Mouse (Mus musculus): ENCODE data around the gene Wdr24. TPM values are rescaled to one million over a fixed set of nuclear protein-coding genes. Genes with fewer than 3 reads are reported as not detected.

Wdr24 gene
- total and polyA plus RNA-seq, 2 experiments from 2014 or later, result 10.5 to 13.3 TPM

DNA sequence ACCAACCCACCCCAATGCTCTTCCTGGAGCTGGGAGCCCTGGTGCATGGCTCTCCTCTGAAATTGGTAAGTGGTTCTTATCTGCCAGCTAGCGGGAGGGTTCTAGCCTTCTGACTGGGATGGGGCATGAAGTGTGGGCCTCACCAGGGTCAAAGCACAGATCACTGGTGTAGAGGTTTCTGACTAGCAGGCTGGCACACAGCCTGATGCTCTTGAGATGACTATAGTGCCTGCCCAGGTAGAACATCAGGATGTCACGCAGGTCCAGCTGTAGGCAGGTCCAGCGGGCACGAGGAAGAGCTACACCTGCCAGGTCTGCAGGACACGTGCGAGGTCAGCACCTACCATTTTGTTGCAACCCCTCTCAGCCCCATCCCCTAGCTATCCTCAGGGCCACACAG is 36.8 kb downstream of the Wdr24 start:
- Histone ChIP-seq H3K4me3 (ENCODE audit: low read depth, low read length) (no peak overlapping the region), H3K4me2 (ENCODE audit: low read depth, low read length) (no peak overlapping the region), H3K4me1 (ENCODE audit: control insufficient read depth, insufficient read depth) (peaks cover 9% of the 10 kb centered on the region), H3K9me3 (replicated peaks; ENCODE audit: control insufficient read depth, low read length) (no peaks in the 10 kb centered on the region), H3K27ac (ENCODE audit: low read depth) (no peak overlapping the region), H3K36me3 (replicated peaks; ENCODE audit: control insufficient read depth, insufficient read depth, low read length) (peaks cover 17% of the 10 kb centered on the region), H3K9ac (replicated peaks; ENCODE audit: low read depth, low read length) (no peak overlapping the region), H3K27me3 (ENCODE audit: control insufficient read depth, insufficient read depth, low read length) (no peaks in the 10 kb centered on the region)
- ATAC-seq (ENCODE audit: insufficient read depth, low read depth), result no peak
- no peak for TF ChIP-seq EP300 (IDR thresholded peaks at IDR 0.05; ENCODE audit: low read depth)
- TF ChIP-seq CTCF (IDR thresholded peaks at IDR 0.05; ENCODE audit: low read depth), result no peak
- no peak for DNase-seq (ENCODE audit: low spot score)
- 84% methylated on average over 6 of the region's 6 CpGs for WGBS

DNA sequence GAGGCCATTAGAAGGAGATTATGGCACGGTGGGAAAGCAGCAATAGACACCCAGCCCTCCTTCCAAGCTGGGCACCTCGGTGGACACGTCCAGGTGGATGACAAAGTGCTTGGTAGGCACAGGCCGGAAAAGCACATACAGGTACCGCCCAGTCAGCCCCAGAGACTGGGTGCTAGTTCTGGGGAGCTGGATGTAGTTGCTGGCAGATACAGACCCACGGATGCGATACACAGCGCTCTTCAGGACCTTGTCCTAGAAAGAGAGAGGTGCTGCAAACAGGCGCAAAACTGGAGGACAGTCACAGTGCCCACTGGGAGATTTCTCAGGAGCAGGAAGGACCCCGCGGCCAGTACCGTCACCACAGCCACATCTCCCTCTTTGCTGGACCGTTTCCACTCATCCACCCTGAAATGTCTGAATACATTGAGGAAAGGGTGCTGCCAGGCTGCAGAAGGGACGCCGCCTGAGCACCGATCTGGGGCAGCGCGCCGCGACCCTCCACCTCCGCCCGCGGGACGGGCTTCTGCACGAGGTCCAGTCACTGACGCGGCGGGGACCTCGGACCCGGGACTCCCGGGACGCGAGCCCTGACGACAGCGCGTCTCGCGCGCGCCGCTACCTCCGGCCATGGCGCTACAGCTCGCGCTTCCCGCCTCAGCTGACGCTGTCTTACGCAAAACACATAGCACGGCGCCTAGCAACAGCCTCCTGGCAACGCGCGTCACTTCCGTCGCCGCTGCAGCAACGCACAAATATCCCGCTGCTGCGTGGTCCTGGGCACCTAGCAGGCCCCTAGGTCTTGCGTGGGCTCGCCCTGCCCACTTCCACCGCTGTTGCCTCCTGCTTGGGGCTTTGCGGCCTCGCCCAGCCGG is 37.6 kb downstream of the Wdr24 start, which contains the start of gene Wdr90:
TSS of gene Wdr90 (minus strand) at position 670 of the 872 bp plus-strand sequence.
- no peaks in the 10 kb centered on the region for H3K27me3 ChIP-seq (ENCODE audit: control insufficient read depth, insufficient read depth, low read length)

DNA sequence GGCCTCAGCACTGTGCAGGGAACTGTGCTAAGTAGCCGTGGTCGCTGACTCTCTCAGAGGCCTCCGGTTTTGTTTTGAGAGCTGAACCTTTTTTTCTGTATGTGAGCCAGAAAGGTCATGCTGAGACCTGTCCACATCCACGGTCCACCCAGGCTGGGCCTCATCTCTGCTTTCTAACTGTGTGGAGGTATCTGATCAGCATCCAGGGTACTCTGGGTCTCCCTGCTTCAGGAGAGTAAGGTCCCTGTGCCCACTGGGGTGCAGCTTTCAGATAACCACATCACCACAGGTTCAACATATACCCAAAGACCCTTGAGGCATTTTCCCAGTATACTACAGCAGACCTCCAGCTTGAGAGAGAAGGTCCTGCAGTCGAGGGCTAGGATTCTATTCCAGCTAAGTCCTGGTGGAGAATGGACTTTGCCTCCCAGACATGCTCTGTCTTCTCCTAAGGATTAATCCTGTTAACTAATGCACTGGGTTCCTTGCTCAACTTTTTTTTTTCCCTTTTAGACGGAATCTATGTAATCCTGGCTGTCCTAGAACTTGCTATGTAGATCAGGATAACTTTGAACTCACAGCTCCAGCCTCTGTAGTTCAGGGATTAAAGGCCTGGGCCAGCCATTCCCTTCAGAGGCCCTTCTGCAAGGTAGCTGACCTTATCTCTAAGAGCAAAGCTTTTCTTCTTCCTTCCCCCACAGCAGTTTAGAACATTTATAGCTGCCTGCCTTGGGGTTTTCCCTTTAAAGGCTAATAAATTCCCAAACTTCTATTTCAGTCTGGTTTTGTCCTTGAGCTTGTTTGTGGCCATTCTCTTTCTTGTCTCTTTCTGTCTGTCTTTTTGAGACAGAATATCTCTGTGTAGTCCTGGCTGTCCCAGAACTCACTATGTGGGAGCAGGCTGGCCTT is 38.5 kb downstream of the Wdr24 start:
- WGBS, result 9% methylated on average over 6 of the region's 6 CpGs
- DNase-seq (ENCODE audit: low spot score) (no peak), ATAC-seq (ENCODE audit: insufficient read depth, low read depth) (no peak)
- H3K27ac ChIP-seq (ENCODE audit: low read depth), result peak overlapping the region; percentile 61
- H3K4me3 ChIP-seq (ENCODE audit: low read depth, low read length), result peak overlapping the region; percentile 55
- peaks cover 21% of the 10 kb centered on the region for H3K4me1 ChIP-seq (ENCODE audit: control insufficient read depth, insufficient read depth)
- TF ChIP-seq EP300 (IDR thresholded peaks at IDR 0.05; ENCODE audit: low read depth) (no peak), CTCF (IDR thresholded peaks at IDR 0.05; ENCODE audit: low read depth) (no peak)
- H3K4me2 ChIP-seq (ENCODE audit: low read depth, low read length), result peak overlapping the region; percentile 78
- H3K36me3 ChIP-seq (replicated peaks; ENCODE audit: control insufficient read depth, insufficient read depth, low read length), result peaks cover 17% of the 10 kb centered on the region
- peak overlapping the region; percentile 40 for H3K9ac ChIP-seq (replicated peaks; ENCODE audit: low read depth, low read length)
- no peaks in the 10 kb centered on the region for H3K27me3 ChIP-seq (ENCODE audit: control insufficient read depth, insufficient read depth, low read length)
- no peaks in the 10 kb centered on the region for H3K9me3 ChIP-seq (replicated peaks; ENCODE audit: control insufficient read depth, low read length)

More for the DNA sequence above, 37.6 kb downstream of the Wdr24 start, which contains the start of gene Wdr90:
- H3K4me1 ChIP-seq (ENCODE audit: control insufficient read depth, insufficient read depth), result peaks cover 12% of the 10 kb centered on the region
- H3K27ac ChIP-seq (ENCODE audit: low read depth), result peak within 1 kb of the TSS; percentile 61
- peak within 1 kb of the TSS; percentile 50 for H3K9ac ChIP-seq (replicated peaks; ENCODE audit: low read depth, low read length)
- peak; percentile 93 for ATAC-seq (ENCODE audit: insufficient read depth, low read depth)
- TF ChIP-seq EP300 (IDR thresholded peaks at IDR 0.05; ENCODE audit: low read depth) (no peak), CTCF (IDR thresholded peaks at IDR 0.05; ENCODE audit: low read depth) (no peak)
- 3% methylated on average over 65 of the region's 65 CpGs for whole genome bisulfite sequencing
- peaks cover 17% of the 10 kb centered on the region for H3K36me3 ChIP-seq (replicated peaks; ENCODE audit: control insufficient read depth, insufficient read depth, low read length)
- no peaks in the 10 kb centered on the region for H3K9me3 ChIP-seq (replicated peaks; ENCODE audit: control insufficient read depth, low read length)
- H3K4me2 ChIP-seq (ENCODE audit: low read depth, low read length), result peak within 1 kb of the TSS; percentile 78
- peak within 1 kb of the TSS; percentile 55 for H3K4me3 ChIP-seq (ENCODE audit: low read depth, low read length)
- DNase-seq (ENCODE audit: low spot score), result peak; percentile 90

DNA sequence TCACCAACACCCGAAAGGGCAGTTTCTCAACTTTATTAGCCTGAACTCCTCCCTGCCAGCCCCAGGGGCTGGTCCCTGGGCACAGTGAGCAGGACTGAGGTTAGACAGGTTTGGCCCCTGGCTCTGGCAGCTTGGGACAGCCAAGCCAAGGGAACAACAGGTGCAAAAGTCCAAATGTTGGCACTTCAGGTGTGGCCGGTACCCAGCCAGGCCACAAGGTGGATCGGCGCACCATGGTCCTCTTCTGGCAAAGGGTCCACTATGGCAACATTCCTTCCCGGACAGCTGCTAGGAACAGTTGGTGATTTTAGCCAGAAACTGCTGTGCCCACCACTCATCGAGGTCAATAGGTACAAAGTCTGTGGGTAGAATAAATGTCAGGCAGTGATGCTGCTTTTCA is 40.3 kb downstream of the Wdr24 start:
- Histone ChIP-seq H3K27ac (ENCODE audit: low read depth) (no peak overlapping the region), H3K4me3 (ENCODE audit: low read depth, low read length) (no peak overlapping the region), H3K9ac (replicated peaks; ENCODE audit: low read depth, low read length) (no peak overlapping the region), H3K36me3 (replicated peaks; ENCODE audit: control insufficient read depth, insufficient read depth, low read length) (peaks cover 17% of the 10 kb centered on the region), H3K4me2 (ENCODE audit: low read depth, low read length) (no peak overlapping the region), H3K9me3 (replicated peaks; ENCODE audit: control insufficient read depth, low read length) (no peaks in the 10 kb centered on the region), H3K27me3 (ENCODE audit: control insufficient read depth, insufficient read depth, low read length) (no peaks in the 10 kb centered on the region), H3K4me1 (ENCODE audit: control insufficient read depth, insufficient read depth) (peaks cover 21% of the 10 kb centered on the region)
- ATAC-seq (ENCODE audit: insufficient read depth, low read depth) (no peak), DNase-seq (ENCODE audit: low spot score) (no peak)
- 88% methylated on average over 6 of the region's 6 CpGs for WGBS
- TF ChIP-seq CTCF (IDR thresholded peaks at IDR 0.05; ENCODE audit: low read depth) (no peak), EP300 (IDR thresholded peaks at IDR 0.05; ENCODE audit: low read depth) (no peak)

GRCm38 (mm10) chr17:25864311-25864710 is 40.9 kb downstream of the Wdr24 start:
- 76% methylated on average over 14 of the region's 14 CpGs for WGBS

More at GRCm38 (mm10) chr17:25864311-25864710, 40.9 kb downstream of the Wdr24 start:
- no peak for TF ChIP-seq EP300 (IDR thresholded peaks at IDR 0.05; ENCODE audit: low read depth)
- TF ChIP-seq CTCF (IDR thresholded peaks at IDR 0.05; ENCODE audit: low read depth), result no peak
- DNase-seq (ENCODE audit: low spot score) (no peak), ATAC-seq (ENCODE audit: insufficient read depth, low read depth) (no peak)
- Histone ChIP-seq H3K36me3 (replicated peaks; ENCODE audit: control insufficient read depth, insufficient read depth, low read length) (peaks cover 17% of the 10 kb centered on the region), H3K4me3 (ENCODE audit: low read depth, low read length) (no peak overlapping the region), H3K4me2 (ENCODE audit: low read depth, low read length) (no peak overlapping the region), H3K27me3 (ENCODE audit: control insufficient read depth, insufficient read depth, low read length) (no peaks in the 10 kb centered on the region), H3K27ac (ENCODE audit: low read depth) (no peak overlapping the region), H3K4me1 (ENCODE audit: control insufficient read depth, insufficient read depth) (peaks cover 21% of the 10 kb centered on the region), H3K9me3 (replicated peaks; ENCODE audit: control insufficient read depth, low read length) (no peaks in the 10 kb centered on the region), H3K9ac (replicated peaks; ENCODE audit: low read depth, low read length) (no peak overlapping the region)
